Mouse (Mus musculus) adrenal gland, postnatal 14 days (tissue): Measurements from ENCODE around the gene Duxbl3. TPM values are rescaled to one million over a fixed set of nuclear protein-coding genes. Genes with fewer than 3 reads are reported as not detected.
"Not testable (repeated sequence)": the region's sequence is repeated elsewhere in the genome, so short reads cannot be mapped to it uniquely, and the experiment has no call there.

ENCODE experiments used
- DNase-seq: peaks from one replicate; pipeline ENCODE4 v3.0.0; 2021; ENCODE audit warnings: mixed read lengths
- long read RNA-seq, 2 experiments: library from polyadenylated mRNA; stranded (forward); transcript quantifications; one replicate each; pipeline ENCODE4 v2.0.0; 2021
- total RNA-seq: library from RNA; stranded (reverse); gene quantifications from 2 replicates; pipeline ENCODE4 v1.2.3, GENCODE M21; 2021

Duxbl3 gene
- total RNA-seq, result 0.74 TPM in 1 of 2 replicates, not detected in the other
- long read RNA-seq, experiment 1, partial matches to known transcripts, result 0 of 3 reads
- long read RNA-seq, experiment 1, other reads (novel, unspliced or antisense), result 2 of 3 reads
- long read RNA-seq, experiment 2, result 0 reads

DNA sequence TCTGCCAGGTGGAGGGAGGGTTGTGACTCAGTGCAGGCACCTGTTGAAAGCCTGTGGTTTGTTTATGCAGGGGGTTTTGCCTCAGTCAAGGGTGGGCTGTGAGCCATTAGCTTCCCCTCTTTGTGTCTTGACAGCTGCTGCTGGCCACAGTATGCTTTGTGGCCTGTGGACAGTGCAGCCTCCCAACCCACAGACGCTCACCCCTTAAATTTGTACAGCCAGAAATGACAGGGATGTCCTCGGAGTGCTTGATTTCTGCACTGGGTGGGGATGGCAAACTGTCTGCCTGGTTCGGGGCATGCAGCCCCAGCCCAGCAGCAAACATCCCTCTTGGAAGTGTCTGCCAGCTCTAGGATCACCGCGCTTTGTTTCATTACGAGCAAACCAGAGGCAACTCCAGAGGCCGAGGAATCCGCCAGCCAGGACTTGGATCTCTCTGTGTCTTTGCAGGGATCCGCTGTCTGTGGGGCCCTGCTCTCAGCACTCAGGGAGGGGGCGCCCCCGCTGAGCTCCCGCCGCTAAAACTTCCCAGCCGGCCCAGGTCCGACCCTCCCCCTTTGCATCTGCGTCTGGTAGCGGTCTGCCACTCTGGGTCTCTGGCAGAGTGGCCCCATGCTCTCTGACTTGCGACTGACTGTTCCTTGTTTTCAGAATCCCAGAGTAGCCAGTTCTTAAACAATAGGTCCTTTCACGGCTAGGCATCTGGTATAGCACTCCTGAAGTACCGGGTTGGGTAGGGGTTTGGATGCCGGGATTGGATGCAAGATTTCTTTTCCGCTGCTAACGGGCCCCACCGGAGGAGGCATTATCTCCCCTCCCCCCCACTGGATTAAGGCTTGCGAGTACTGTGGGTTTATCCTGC, at the start of gene Duxbl3:
Gene Duxbl3 (plus strand): TSS at position 207 of the 862 bp plus-strand sequence.
- not testable (repeated sequence) for DNase-seq

DNA sequence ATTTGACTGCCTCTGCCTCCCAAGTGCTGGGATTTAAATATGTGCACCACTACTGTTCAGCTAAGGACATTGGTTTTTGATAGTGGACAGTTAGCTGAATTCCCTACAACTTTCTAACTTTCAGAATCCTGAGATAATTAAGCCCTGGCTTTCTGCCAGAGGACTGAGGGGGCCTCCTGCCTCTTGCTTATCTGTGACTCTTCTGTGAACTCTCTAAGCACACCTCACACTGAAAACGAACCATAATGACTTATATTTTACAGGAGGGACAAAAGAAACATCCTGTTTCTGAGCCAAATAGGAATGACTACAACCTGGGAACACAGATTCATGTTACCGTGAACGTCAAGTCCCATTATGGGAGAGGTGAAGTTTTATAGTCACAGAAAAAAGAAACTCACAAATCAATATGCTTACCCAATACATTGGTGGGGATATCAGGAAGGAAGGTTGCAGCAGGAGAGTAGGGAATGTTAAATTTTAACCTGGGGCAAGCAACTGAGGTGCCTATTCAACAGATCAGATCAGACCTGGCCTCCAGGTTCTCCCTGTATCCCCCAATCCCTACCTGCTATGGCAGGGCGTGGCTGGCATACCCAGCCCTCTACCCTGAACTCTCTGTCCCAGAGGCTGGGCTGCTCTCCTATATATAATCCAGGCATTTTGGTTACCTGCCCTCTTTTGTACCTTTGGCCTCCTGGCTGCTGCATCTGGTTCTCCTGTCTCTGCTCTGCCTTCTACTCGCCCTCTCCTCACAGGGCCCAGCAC, 41.3 kb upstream of the Duxbl3 start:
- not testable (repeated sequence) for DNase-seq

DNA sequence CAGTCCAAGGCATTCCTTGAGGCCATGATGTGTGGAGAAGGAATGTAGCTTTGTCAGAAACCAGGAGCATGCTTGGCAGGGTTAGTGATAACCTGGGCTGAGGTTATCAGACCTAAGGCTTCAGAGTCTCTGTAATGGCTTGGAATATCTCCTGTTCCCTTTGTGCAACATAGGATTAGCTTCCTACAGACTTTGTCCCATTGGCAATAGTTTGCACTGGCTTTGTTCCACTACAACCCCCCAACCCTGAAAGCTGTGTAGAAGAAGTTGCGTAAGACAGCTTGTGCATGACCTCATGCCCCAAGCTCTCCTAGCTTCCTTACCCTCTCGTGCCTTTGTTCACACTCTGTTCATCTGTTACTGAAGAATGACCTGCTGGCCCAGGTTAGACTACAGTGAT, 20.6 kb upstream of the Duxbl3 start:
- not testable (repeated sequence) for DNase-seq

DNA sequence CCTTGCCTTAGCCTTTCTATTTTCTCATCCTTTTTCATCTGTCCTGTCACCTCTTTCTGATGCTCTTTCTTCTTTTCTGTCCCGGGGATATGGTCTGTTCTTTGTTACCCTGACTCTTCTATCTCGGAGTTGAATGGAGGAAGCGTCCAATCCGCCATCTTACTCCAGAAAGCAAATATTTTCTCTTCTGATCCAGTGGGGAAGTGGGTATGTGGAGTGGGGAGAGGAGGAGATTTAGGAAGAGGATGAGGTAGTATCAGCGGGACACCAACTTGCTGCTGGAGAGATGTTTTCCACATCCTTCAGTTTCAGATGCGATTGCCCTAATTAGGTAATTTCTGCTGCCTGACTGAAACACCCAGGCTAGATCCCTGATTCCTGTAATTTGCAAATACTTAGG, 967 bp downstream of the Duxbl3 start:
- not testable (repeated sequence) for DNase-seq

DNA sequence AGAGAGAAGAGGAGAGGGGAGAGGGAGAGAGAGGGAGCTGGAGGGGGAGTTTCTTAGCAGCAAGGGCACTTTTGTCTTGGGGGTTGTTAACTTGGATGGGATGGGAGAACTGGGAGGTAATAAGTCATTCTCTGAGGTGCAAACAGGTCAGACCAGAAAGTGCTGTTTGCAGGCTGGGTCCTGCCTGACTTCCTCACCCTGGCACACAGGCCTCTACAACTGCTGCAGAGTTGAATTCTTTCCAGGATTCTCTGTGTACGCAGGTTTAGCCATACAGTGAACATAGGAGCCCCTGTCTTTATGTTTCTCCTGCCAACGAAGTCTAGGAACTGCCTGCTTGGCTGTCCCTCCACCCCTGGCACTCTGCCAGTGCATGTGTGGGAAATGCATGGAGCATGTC, 29.0 kb downstream of the Duxbl3 start:
- DNase-seq, result not testable (repeated sequence)

DNA sequence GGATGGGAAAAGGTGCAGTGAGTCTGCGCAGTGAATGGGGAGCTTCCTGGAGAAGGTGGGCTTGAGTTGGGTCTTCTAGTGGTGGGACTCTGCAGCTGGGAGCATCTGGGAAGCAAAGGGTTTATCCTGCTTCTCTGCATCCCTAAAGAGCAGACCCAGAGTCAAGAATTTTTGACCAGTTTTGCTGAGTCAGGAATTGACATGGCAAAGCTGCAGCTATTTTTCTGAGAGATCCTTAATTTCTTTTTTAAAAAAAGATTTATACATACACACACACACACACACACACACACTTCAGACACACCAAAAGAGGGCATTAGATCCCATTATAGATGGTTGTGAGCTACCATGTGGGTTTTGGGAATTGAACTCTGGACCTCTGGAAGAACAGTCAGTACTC, 36.1 kb downstream of the Duxbl3 start:
- DNase-seq, result no peak

DNA sequence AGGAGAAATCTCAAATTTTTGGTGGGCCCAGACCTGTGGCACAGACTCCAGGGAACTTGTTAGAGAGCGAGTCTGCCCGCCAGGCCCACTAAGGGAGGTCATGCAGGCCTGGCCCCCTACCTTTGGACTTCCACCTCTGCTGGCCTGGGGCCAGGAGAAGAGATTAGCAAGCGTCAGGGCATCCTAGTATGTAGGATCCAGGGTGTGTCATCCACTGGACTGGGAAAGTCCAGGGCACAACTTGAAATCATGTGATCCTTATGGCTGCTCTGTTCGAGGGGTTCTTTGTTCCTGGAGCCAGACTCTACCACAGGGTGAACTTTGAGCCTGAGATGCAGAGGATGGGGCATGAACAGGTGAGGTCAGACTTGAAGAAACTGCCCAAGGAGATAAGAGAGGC, 39.3 kb downstream of the Duxbl3 start:
- DNase-seq, result no peak

DNA sequence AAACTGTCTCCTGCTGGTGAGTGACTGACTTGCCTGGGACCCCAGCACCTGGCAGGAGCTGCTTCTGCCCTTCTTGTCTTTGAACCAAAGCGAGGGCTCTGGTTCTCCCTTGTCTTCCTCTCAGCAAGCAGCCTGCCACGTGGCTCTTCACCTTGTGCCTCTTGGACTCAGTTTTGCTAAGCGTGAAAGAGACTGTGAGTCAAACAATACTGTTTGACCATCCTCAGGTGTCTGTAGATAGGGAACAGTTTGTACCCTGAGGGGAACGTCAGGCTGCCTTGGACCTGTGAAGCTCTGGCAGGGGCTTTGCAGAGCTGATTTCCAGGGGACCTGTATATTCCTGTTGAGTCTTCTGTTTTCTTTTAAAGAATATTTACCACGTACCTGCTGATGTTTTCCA, 39.7 kb downstream of the Duxbl3 start:
- no peak for DNase-seq

DNA sequence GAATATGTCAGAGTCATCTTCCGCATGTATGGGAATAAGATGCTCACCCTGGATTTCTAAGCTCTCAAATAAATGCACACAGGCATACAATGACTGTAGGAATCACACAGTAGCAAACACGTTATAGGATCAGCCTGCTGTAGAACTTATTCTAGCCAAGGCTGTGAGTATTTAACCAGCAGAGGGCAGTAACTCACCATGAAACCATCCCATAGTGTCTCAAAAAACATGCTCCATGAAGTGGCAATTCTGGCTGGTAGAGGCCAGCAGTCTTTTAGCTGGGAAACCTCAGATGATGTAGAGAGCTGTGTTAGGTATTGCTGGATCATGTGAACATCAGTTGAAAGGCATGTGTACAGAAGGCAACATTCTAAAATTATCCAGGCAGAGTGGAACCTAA, 45.3 kb downstream of the Duxbl3 start:
- DNase-seq, result peak; percentile 66

DNA sequence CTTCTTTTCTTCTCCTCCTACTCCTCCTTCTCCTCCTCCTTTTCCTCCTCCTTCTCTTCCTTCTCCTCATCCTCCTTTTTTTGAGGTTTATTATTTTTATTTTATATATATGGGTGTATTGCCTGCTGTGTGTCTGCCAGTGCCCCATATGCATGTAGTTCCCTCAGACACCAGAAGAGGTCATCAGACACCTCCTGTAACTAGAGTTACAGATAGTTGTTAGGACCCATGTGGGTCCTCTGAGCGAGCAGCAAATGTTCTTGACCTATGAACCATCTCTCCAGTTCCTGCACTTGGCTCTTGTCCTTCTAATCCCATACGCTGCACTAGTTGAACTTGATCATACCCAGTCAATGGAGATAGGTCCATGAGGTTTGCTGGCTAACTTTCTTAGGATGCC, 48.3 kb downstream of the Duxbl3 start:
- DNase-seq, result peak; percentile 53

DNA sequence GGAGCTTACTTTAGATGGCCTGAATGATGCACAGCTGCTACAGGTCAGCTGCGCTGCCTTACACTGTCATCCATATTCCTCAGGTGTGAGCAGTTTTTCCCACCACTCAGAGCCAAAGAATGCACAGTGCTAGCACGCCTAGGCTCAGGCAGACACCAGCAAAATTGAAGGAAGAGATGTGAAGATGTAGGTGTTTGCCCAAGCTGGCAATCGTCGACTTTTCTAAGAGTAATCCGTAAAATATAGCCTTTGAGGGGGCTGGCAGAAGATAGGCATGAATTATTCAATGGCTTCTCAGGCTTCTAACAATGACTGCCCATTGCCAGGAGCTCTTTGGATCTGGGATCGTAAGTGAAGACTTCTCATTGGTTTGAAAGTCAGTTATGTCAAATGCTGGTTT, 51.1 kb downstream of the Duxbl3 start:
- no peak for DNase-seq

DNA sequence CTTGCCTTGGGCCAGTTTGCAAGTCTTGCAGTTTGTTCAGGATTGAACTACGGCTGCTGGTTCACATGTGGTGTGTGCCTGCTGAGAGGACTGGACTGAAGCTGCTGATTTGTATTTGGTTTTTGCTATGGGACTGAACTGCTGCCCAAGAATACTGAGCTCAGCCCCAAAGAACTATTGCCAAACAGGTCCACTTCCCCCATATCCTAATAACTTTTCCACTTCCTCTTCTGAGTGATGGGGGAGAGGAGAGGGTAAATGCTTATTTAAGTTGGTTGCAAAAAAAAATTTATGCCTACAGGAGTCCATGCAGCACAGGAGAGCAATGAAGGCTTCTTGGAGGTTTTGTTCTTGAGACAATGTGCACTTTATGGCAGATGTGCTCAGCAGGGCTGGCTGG, 51.7 kb downstream of the Duxbl3 start:
- no peak for DNase-seq

DNA sequence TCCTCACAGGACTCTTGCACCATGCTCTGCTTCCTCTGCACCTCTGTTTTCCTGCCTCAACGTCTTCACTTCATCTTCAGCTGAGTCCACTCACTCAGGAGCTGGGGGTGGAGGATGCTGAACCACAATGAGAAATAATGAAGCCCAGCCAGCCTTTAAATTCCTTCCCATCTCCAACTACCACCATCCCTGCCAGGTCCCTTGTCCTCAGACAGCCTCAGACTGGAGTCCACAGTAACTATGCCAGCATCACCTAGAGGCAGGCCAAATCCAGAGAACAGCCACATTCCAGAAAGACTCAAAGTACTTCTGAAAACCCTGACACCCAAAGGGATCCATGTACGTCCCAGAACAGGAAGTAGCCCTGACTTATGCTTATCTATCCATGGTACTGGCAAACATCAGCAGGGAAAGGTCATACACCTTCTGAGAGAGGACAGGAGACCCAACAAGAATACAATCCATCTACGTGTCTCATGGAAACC, 58.5 kb downstream of the Duxbl3 start:
- DNase-seq, result no peak

Other genes with a start within 250 kb of the Duxbl3 start
- 15.7 and 22.6 TPM in 2 replicates for gene Gm9780, start 215.3 kb upstream of the Duxbl3 start, total RNA-seq
- gene Tmem254c, start 190.6 kb upstream of the Duxbl3 start, total RNA-seq, result 4.7 and 7.0 TPM in 2 replicates
- not detected in 2 replicates for gene Cphx2, start 176.4 kb upstream of the Duxbl3 start, total RNA-seq
- not detected in 2 replicates for gene Cphx3, start 175.7 kb upstream of the Duxbl3 start, total RNA-seq
- gene Duxbl2, start 139.6 kb upstream of the Duxbl3 start, total RNA-seq, result 1.1 TPM in 1 of 2 replicates, not detected in the other
- 42.8 and 43.8 TPM in 2 replicates for gene Plac9b, start 75.5 kb upstream of the Duxbl3 start, total RNA-seq
- gene Tmem254b, start 50.9 kb upstream of the Duxbl3 start, total RNA-seq, result 18.5 and 25.0 TPM in 2 replicates